Mouse (Mus musculus): ENCODE data around the gene Cmtm1.
"Not testable (repeated sequence)": the region's sequence is repeated elsewhere in the genome, so short reads cannot be mapped to it uniquely, and the experiment has no call there.

The Cmtm1 gene

GRCm38 (mm10) chr8:104309441-104310155 lies at the start of gene Cmtm1, which contains the start of gene Gm45711:
Gene Cmtm1 (minus strand): TSS chr8:104310145.
Gene Gm45711 (minus strand): TSS chr8:104310081.
- not testable (repeated sequence) for DNase-seq

DNA sequence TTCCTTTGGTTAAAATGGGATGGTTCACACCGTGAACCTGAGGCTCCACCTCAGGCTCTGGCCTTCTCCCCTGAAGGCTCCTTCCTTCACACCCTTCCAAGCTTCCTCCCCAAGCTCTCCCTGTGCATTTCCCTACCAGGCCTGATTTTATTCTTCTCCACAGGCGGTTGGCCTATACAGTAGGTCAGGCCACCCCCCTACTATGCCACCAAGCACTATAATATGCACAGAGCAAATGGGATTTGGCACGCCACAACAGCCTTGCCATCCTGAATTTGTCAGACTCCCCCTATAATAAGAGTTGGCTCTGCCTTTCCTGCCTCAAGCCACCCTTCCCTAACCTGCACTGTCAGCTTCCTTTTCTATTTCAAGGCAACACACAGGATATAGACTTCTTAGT lies 48.7 kb upstream of the Cmtm1 start:
- no peak for DNase-seq

DNA sequence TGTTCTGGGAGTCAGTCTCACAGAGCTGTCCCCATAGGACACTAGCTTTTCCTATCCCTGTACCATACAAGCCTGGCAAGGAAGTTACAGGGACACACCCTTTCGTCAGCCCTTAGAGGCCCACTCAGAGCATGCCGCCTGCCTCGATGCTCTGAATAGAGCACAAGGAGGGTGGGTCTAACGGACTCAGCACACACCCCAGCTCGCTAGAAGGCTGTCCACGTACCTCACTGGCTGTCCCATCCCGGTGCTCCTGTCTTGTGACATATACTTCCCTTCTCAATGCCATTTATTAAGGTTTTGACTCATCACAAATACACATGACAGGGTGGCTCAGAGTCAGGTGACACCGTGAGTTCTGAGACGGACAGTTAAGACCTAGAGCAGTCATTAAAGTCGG lies 44.6 kb upstream of the Cmtm1 start:
- DNase-seq: no peak

- no peak for DNase-seq
Observed at GRCm38 (mm10) chr8:104353186-104353585, 43.2 kb upstream of the Cmtm1 start.

DNA sequence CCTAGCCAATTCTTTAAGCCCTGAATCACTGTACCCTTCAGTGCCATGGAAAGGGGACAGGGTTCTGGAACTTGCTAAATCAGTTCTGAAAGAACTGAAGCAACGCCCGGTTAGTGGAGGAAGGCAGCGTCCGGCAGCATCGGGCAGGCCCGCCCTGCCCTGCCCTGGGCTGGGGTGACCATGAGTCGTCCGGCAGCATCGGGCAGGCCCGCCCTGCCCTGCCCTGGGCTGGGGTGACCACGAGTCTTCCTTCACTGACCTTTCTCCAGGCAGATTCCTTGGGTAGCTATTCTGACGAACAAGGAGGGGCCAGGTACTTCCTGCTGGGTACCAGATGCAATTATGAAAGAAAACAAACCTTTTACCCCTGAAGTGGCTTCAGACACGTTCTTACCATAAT lies 40.1 kb upstream of the Cmtm1 start:
- no peak for DNase-seq

DNA sequence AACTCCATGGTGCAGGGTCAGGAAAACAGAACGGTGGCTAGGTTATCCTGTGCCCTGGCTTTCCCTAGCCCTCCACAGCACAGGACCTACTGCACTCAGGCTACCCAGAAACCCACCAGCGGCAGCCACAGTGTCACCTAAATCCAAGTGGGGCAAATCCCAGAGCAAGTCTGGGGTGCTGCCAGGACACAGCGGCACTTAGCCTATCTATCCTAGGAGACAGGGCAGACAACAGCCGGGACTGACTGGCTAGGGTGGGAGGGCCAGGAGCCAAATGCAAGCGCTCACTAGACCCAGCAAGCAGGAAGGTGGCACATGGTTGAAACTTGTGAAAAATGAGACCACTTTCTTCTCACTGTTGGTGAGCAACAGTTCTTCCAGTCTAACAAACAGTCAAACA lies 39.0 kb upstream of the Cmtm1 start:
- DNase-seq: no peak

DNA sequence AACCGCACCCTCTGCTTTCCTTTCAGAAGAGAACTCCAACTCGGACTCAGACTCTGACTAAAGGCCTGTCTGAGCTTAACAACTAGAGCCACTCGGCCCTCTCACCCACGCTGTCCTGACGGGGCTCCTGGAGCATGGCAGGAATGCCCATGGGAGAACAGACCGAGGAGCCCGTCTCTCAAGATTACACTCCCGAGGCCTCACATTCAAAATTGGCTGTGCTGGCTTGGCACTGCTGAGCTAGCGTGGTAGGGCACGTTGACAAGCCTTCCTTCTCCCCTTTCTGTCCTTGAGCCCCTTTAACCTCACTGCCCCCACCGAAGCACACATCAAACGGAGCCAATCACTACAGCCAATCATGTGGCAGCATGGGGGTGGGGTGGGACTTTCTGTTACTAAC lies 36.8 kb upstream of the Cmtm1 start:
- DNase-seq: no peak

GRCm38 (mm10) chr8:104344622-104345021 lies 34.7 kb upstream of the Cmtm1 start:
- DNase-seq: no peak

DNA sequence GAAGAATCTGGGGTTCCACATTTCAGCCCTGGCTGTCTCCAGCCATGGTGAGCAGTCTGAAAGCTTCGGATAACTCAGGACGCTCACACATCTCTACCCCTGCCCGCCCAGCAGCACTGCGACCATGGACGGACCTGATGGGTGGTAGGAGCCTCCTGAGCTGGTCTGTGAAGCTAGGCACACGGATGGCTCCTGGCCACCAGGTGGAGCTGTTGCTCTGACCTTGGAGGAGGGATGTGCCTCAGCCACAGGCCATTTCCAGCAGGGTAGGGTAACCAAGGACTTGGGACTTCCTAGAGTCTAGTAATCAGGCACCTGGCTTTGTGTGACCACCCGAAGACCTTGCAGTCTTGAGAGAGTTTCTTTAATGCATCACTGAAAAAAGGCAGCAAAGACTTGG lies 34.0 kb upstream of the Cmtm1 start:
- DNase-seq: peak; percentile 86

GRCm38 (mm10) chr8:104342426-104342825 lies 32.5 kb upstream of the Cmtm1 start:
- no peak for DNase-seq

GRCm38 (mm10) chr8:104341678-104342077 lies 31.7 kb upstream of the Cmtm1 start:
- DNase-seq: no peak

DNA sequence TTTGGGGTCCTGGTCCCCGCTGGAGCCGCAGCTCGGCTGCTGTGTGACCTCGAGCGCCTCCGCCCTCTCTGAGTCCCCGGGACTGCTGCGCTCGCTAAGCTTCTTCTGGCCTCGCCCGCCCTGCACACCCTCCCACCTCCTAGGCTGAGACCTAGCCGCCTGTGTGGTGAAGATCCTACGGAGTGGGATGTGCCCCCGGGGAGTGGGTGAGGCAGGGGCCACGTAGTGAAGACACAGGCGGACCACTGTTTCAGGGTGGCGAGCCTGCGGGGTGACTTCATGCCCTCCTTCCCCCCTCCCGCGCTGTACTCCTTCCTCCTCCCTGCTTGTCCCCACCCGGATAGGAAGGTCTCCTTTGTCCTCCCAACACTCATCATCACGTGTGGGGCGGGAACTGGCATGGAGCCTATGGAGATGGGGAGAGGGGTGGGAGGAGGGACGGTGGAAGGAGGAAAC lies 31.2 kb upstream of the Cmtm1 start:
- DNase-seq: peak; percentile 17

DNA sequence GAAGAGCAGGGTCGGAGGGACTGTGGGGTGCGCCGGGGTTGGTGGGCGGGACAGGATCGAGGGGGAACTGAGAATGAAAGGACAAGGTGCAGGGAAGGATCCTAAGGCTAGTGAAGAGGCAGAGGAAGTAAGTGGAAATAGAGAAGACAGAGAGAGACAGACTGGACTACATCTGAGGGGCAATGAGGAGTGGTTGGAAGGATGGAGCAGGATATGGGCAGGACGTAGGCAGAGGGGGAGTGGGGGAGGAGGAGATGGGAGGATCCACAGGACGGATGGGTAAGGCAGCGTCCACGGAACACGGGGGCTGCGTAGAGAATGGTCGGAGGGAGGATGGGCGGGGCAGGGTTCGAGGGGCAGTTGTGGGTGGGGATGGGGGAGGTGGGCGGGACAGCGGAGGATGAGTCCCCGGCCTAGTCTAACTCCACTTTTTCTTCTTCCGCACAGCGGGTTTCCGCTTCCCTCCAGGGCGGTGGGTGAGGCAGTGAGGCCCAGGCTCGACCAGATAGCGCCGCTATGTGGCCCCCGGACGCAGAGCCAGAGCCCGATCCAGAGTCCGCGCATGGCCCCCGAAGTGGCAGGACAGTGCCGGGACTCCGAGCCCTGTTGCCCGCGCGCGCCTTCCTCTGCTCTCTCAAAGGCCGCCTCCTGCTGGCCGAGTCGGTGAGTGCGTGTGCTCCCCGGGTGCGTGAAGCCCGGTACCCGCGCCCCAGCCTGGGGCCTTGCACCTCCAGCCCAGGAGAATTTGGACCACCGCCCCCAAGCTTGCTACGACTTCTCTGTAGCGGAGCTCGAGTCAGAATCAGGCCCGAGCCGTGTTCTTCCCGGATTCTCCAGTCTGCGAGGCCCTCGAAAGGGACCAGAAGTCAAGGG lies 30.5 kb upstream of the Cmtm1 start:
- peak; percentile 66 for DNase-seq

- DNase-seq: no peak
Observed at GRCm38 (mm10) chr8:104339983-104340232, 30.0 kb upstream of the Cmtm1 start.

DNA sequence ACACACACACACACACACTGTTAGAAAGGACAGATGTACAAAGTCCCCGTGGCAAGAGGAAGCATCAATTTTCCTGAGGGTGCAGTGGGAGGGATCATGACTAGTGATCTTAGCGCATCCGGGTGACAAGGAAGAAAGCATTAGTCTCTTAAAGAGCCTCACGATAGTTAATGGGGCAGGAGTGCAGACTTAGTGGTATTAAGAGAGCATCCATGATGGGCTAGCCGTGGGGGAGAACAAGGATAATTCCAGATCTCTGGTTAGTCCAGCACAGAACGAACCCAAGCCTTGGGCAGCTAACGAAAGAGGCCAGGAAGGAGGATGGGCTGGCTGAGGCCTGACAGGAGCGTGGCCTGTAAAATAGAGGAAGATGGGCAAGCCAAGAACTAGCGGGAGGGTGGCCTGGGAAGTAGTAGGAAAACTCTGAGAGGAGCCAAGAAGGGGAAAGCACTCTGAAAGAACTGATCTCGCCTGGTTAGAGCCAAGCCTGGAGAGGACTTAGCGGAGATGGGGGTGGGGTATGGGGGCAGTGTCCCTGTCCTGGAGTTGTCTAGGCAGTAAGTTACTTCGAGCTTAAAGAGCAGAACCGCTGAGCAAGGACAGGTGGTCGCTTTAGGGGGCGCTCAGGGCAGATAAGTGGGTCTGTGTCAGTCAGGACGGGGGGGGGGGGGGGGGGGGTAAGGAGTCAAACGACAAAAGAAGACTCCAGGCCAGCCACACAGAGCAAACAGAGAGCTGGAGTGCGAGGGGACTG lies 29.5 kb upstream of the Cmtm1 start, which contains the start of gene Cmtm3:
Gene Cmtm3 (plus strand): TSS at position 182 of the 754 bp plus-strand sequence.
- DNase-seq: no peak

GRCm38 (mm10) chr8:104337890-104338289 lies 27.9 kb upstream of the Cmtm1 start:
- no peak for DNase-seq

GRCm38 (mm10) chr8:104336806-104337205 lies 26.9 kb upstream of the Cmtm1 start:
- no peak for DNase-seq

- DNase-seq: no peak
Observed at GRCm38 (mm10) chr8:104334196-104334595, 24.3 kb upstream of the Cmtm1 start.

DNA sequence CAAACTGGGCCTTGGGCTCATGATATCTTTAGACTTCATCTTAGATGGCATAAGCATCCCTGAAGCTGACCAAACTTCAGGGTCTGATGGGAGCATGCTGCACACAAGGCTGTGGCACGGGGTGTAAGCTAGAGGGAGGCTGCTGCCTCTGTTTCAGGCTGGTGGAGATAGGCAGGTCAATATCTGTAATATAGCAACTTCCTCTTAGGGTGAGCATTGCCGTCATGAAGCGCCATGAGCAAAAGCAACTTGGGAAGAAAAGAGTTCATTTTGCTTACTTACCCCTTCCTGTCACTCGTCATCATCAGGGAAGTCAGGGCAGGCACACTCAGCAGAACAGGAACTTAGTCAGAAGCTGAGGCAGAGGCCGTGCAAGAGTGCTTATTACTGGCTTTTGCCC lies 23.8 kb upstream of the Cmtm1 start:
- no peak for DNase-seq

- no peak for DNase-seq
Observed at GRCm38 (mm10) chr8:104332665-104333631, 23.0 kb upstream of the Cmtm1 start.

DNA sequence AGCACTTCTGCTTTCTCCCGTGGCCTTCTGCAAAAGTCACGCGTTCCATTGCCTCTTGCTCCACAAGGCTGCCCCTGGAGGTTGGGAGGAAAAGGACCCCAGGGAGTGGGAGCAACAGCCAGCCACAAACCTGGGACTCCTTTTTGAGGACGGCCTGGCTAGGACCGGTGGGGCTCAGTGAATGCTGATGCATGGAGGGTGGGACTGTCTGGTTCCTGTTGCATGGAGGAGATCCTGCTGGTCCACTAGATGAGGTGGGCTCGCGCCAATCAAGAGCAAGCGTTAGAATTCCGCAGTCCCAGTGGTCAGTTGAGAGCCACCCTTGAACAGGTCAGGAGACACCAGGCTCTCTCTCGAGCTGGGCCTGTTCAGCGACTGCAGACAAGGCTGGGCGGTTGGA lies 12.0 kb upstream of the Cmtm1 start, which contains the start of gene Cmtm2b:
Gene Cmtm2b (plus strand): TSS at position 301 of the 400 bp plus-strand sequence.
- not testable (repeated sequence) for DNase-seq

DNA sequence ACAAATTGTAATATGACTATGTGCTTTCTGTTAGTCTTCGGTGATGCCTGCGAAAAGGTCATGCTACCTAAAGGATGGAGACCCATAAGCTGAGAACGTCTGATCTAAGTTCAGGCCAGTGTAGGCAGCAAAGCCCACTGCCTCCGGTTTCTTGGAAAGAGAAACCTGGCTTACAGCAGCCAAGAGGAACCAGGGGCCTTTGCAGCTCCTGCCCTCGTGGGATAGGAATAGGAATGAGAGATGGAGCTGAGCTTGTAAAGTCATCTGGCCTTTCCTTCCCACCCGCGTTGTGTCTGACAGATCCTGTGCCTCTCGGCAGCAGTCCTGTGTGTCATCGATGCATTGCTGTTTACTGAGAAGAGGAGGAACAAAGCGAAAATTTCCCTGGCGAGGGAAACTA lies 11.3 kb upstream of the Cmtm1 start, which contains the start of gene Gm11020:
Gene Gm11020 (plus strand): TSS at position 301 of the 400 bp plus-strand sequence.
- not testable (repeated sequence) for DNase-seq
